Mouse (Mus musculus): Measurements from ENCODE around the gene Chchd6. TPM values are rescaled to one million over a fixed set of nuclear protein-coding genes. Genes with fewer than 3 reads are reported as not detected.

The Chchd6 gene
- polyA plus RNA-seq, 1 experiment = 28.8 TPM

- H3ac ChIP-seq (ENCODE audit: control insufficient read depth, insufficient read length) = no peak overlapping the region
- H3K4me3 ChIP-seq = no peak overlapping the region
- H3K27me3 ChIP-seq (ENCODE audit: control insufficient read depth, insufficient read depth, insufficient read length) = no peaks in the 10 kb centered on the region
- no peaks in the 10 kb centered on the region for H3K79me2 ChIP-seq (ENCODE audit: control insufficient read depth, insufficient read depth)
- no peaks in the 10 kb centered on the region for H3K36me3 ChIP-seq (ENCODE audit: control insufficient read depth, insufficient read depth)
- TF ChIP-seq USF1 (IDR thresholded peaks at IDR 0.05; ENCODE audit: low read depth) (no peak), MYOD1 (IDR thresholded peaks at IDR 0.05; ENCODE audit: control insufficient read depth in 1 of 3, insufficient read length in 2 of 3, low read depth in 2 of 3) (no peak), E2F4 (IDR thresholded peaks at IDR 0.05; ENCODE audit: insufficient read depth) (no peak), REST (IDR thresholded peaks at IDR 0.05; ENCODE audit: insufficient read depth, insufficient read length) (no peak), SRF (IDR thresholded peaks at IDR 0.05; ENCODE audit: control insufficient read depth, insufficient read length, low read depth) (no peak), TCF3 (IDR thresholded peaks at IDR 0.05; ENCODE audit: insufficient read length, low read depth) (no peak), CEBPB (IDR thresholded peaks at IDR 0.05; ENCODE audit: insufficient read depth, poor library complexity, severe bottlenecking) (no peak), TCF12 (IDR thresholded peaks at IDR 0.05; ENCODE audit: insufficient read depth, poor library complexity, severe bottlenecking) (no peak)
- H3K4me2 ChIP-seq (ENCODE audit: low read depth) = no peak overlapping the region
Observed at GRCm38 (mm10) chr6:89419066-89419815, 176.2 kb downstream of the Chchd6 start.

- Histone ChIP-seq H3ac (ENCODE audit: control insufficient read depth, insufficient read length) (no peak overlapping the region), H3K4me2 (ENCODE audit: low read depth) (no peak overlapping the region), H3K27me3 (ENCODE audit: control insufficient read depth, insufficient read depth, insufficient read length) (no peaks in the 10 kb centered on the region), H3K4me3 (no peak overlapping the region), H3K36me3 (ENCODE audit: control insufficient read depth, insufficient read depth) (no peaks in the 10 kb centered on the region), H3K79me2 (ENCODE audit: control insufficient read depth, insufficient read depth) (no peaks in the 10 kb centered on the region)
- TF ChIP-seq TCF3 (IDR thresholded peaks at IDR 0.05; ENCODE audit: insufficient read length, low read depth) (no peak), E2F4 (IDR thresholded peaks at IDR 0.05; ENCODE audit: insufficient read depth) (no peak), REST (IDR thresholded peaks at IDR 0.05; ENCODE audit: insufficient read depth, insufficient read length) (no peak), USF1 (IDR thresholded peaks at IDR 0.05; ENCODE audit: low read depth) (no peak), POLR2AphosphoS2 (IDR thresholded peaks at IDR 0.05; ENCODE audit: insufficient read length, low read depth) (no peak), TCF12 (IDR thresholded peaks at IDR 0.05; ENCODE audit: insufficient read depth, poor library complexity, severe bottlenecking) (no peak)
Observed at GRCm38 (mm10) chr6:89416030-89416595, 179.3 kb downstream of the Chchd6 start.

GRCm38 (mm10) chr6:89415091-89415490 is 180.4 kb downstream of the Chchd6 start:
- H3K79me2 ChIP-seq (ENCODE audit: control insufficient read depth, insufficient read depth) = no peaks in the 10 kb centered on the region
- H3ac ChIP-seq (ENCODE audit: control insufficient read depth, insufficient read length) = no peak overlapping the region
- H3K36me3 ChIP-seq (ENCODE audit: control insufficient read depth, insufficient read depth) = no peaks in the 10 kb centered on the region
- TF ChIP-seq REST (IDR thresholded peaks at IDR 0.05; ENCODE audit: insufficient read depth, insufficient read length) (no peak), POLR2AphosphoS2 (IDR thresholded peaks at IDR 0.05; ENCODE audit: insufficient read length, low read depth) (no peak), USF1 (IDR thresholded peaks at IDR 0.05; ENCODE audit: low read depth) (no peak), TCF3 (IDR thresholded peaks at IDR 0.05; ENCODE audit: insufficient read length, low read depth) (no peak), MYOD1 (IDR thresholded peaks at IDR 0.05; ENCODE audit: control insufficient read depth in 1 of 3, insufficient read length in 2 of 3, low read depth in 2 of 3) (no peak), MYOG (IDR thresholded peaks at IDR 0.05; ENCODE audit: control insufficient read depth in 1 of 3, insufficient read depth in 1 of 3, insufficient read length in 2 of 3, low read depth in 2 of 3) (no peak), POLR2A (IDR thresholded peaks at IDR 0.05; ENCODE audit: insufficient read length, low read depth) (no peak), SRF (IDR thresholded peaks at IDR 0.05; ENCODE audit: control insufficient read depth, insufficient read length, low read depth) (no peak), TCF12 (IDR thresholded peaks at IDR 0.05; ENCODE audit: insufficient read depth, poor library complexity, severe bottlenecking) (no peak), MAX (IDR thresholded peaks at IDR 0.05; ENCODE audit: low read depth) (no peak), E2F4 (IDR thresholded peaks at IDR 0.05; ENCODE audit: insufficient read depth) (no peak), CEBPB (IDR thresholded peaks at IDR 0.05; ENCODE audit: insufficient read depth, poor library complexity, severe bottlenecking) (no peak)
- H3K4me2 ChIP-seq (ENCODE audit: low read depth) = no peak overlapping the region
- no peak overlapping the region for H3K4me3 ChIP-seq
- no peaks in the 10 kb centered on the region for H3K27me3 ChIP-seq (ENCODE audit: control insufficient read depth, insufficient read depth, insufficient read length)

GRCm38 (mm10) chr6:89414126-89414525 is 181.3 kb downstream of the Chchd6 start:
- Histone ChIP-seq H3K79me2 (ENCODE audit: control insufficient read depth, insufficient read depth) (no peaks in the 10 kb centered on the region), H3K4me3 (no peak overlapping the region), H3K27me3 (ENCODE audit: control insufficient read depth, insufficient read depth, insufficient read length) (no peaks in the 10 kb centered on the region), H3ac (ENCODE audit: control insufficient read depth, insufficient read length) (no peak overlapping the region), H3K4me2 (ENCODE audit: low read depth) (peak overlapping the region; percentile 59), H3K36me3 (ENCODE audit: control insufficient read depth, insufficient read depth) (no peaks in the 10 kb centered on the region)
- TF ChIP-seq CEBPB (IDR thresholded peaks at IDR 0.05; ENCODE audit: insufficient read depth, poor library complexity, severe bottlenecking) (no peak), MYOG (IDR thresholded peaks at IDR 0.05; ENCODE audit: control insufficient read depth in 1 of 3, insufficient read depth in 1 of 3, insufficient read length in 2 of 3, low read depth in 2 of 3) (no peak), TCF3 (IDR thresholded peaks at IDR 0.05; ENCODE audit: insufficient read length, low read depth) (no peak)

GRCm38 (mm10) chr6:89413481-89413884 is 182.0 kb downstream of the Chchd6 start:
- peak overlapping the region; percentile 59 for H3K4me2 ChIP-seq (ENCODE audit: low read depth)
- H3K36me3 ChIP-seq (ENCODE audit: control insufficient read depth, insufficient read depth) = no peaks in the 10 kb centered on the region
- H3K27me3 ChIP-seq (ENCODE audit: control insufficient read depth, insufficient read depth, insufficient read length) = no peaks in the 10 kb centered on the region
- H3ac ChIP-seq (ENCODE audit: control insufficient read depth, insufficient read length) = no peak overlapping the region
- TF ChIP-seq CEBPB (IDR thresholded peaks at IDR 0.05; ENCODE audit: insufficient read depth, poor library complexity, severe bottlenecking) = no peak
- no peak for TF ChIP-seq E2F4 (IDR thresholded peaks at IDR 0.05; ENCODE audit: insufficient read depth)
- TF ChIP-seq USF1 (IDR thresholded peaks at IDR 0.05; ENCODE audit: low read depth) = no peak
- TF ChIP-seq POLR2A (IDR thresholded peaks at IDR 0.05; ENCODE audit: insufficient read length, low read depth) = no peak
- no peak for TF ChIP-seq POLR2AphosphoS2 (IDR thresholded peaks at IDR 0.05; ENCODE audit: insufficient read length, low read depth)
- TF ChIP-seq REST (IDR thresholded peaks at IDR 0.05; ENCODE audit: insufficient read depth, insufficient read length) = no peak
- no peak for TF ChIP-seq MYOG (IDR thresholded peaks at IDR 0.05; ENCODE audit: control insufficient read depth in 1 of 3, insufficient read depth in 1 of 3, insufficient read length in 2 of 3, low read depth in 2 of 3)
- TF ChIP-seq TCF12 (IDR thresholded peaks at IDR 0.05; ENCODE audit: insufficient read depth, poor library complexity, severe bottlenecking) = no peak
- TF ChIP-seq SRF (IDR thresholded peaks at IDR 0.05; ENCODE audit: control insufficient read depth, insufficient read length, low read depth) = no peak
- TF ChIP-seq TCF3 (IDR thresholded peaks at IDR 0.05; ENCODE audit: insufficient read length, low read depth) = no peak
- no peak for TF ChIP-seq MYOD1 (IDR thresholded peaks at IDR 0.05; ENCODE audit: control insufficient read depth in 1 of 3, insufficient read length in 2 of 3, low read depth in 2 of 3)
- H3K4me3 ChIP-seq = no peak overlapping the region
- H3K79me2 ChIP-seq (ENCODE audit: control insufficient read depth, insufficient read depth) = no peaks in the 10 kb centered on the region
